Mouse (Mus musculus) thymus, postnatal 10 days (tissue): Measurements from ENCODE around the gene Spef1.

Source experiments
- DNase-seq, 2 experiments: peaks; one replicate each; pipeline ENCODE4 v3.0.0; 2021; ENCODE audit warnings: low spot score in 2 of 2

The Spef1 gene

GRCm38 (mm10) chr2:131206778-131207177 is 19.7 kb upstream of the Spef1 start, which contains the start of gene Ap5s1:
TSS of gene Ap5s1 (plus strand) at chr2:131207078.
- no peak for DNase-seq

DNA sequence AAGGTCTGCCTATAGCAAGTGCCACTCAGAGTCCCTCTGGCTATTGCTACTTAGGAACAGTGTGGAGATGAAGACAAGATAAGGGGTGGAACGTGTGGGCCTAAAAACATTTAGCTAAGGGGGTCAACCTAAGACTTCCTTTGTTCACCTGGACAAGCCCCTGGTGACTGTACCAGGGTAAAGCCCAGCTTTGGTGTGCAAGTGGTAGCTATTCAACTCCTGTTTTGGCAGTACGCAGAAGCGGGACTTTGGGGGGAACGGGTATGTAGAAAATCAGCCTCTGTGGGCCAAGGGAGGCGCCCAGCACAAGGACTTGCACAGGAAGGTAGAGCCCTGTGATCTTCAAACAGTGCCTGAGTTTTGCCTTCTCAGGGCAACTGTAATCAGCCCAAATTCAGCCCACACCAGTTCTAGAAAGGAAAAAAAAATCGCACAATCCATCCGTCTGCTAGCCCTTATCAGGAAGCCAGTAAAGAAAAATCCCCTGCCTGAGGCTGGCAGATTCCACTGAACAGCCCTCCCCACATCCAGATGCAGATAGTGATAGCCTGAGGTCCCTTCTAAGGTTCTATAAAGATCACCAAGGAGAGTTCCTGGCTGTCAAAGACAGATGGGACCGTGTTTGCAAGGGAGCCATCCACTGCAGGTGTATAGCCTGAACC is 18.6 kb upstream of the Spef1 start:
- DNase-seq = no peak

DNA sequence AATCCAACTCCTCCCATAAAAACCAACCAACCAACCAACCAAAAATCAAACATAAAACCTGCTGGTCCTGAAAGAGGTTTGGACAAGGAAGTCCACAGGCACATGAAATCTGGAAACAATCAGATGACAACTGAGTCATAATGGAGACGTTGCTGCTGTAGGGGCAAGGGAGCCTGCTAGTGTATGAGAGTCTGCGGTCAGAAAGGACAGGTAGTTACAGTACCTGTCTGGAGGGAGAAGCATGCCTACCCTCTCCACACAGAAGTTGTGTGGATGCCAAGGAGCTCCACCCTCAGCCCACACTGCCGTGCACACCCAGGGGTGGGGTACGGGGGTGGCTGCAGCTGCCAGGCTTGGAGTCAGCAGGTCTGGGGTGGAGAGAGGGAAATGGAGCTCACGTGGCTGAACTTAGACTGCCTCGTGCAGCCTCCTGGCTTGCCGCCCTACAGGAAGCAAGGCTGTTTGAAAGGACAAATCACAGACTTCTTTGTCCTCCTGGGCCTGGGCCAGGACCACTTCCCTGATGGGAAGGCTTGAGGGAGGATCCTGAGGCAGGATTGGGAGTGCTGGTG is 17.4 kb upstream of the Spef1 start:
- no peak for DNase-seq

DNA sequence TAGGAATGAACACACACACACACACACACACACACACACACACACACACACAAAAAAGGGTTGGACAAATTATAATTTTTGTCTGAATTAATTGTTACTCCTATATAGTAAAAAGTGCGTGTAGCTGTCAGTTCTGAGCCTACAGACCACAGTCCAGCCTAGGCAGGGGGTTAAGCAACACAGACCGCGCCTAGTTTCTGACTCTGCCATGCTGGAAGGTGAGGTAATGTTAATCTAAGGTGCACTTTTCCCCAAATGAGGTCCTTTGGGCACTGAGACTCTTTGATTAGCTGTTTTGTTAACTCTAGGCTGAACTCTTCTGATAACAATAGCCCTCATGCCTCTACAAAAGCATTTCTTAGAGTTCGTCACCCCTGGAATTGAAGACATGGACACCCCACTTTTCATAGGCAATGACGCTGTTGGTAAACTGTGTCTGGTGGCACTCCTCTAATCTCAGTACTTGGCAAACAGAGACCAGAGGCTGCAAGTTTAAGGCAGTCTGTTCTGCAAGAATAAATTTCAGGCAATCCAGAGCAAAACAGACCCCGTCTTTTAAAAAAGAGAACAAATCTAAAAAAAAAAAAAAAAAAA is 16.8 kb upstream of the Spef1 start:
- no peak for DNase-seq

GRCm38 (mm10) chr2:131201262-131201661 is 14.2 kb upstream of the Spef1 start:
- no peak for DNase-seq

GRCm38 (mm10) chr2:131200710-131201109 is 13.6 kb upstream of the Spef1 start:
- DNase-seq = no peak

- DNase-seq = no peak
Measured at GRCm38 (mm10) chr2:131196606-131197316, 9.7 kb upstream of the Spef1 start.

- DNase-seq = no peak
Measured at GRCm38 (mm10) chr2:131191005-131191390, 3.9 kb upstream of the Spef1 start.

DNA sequence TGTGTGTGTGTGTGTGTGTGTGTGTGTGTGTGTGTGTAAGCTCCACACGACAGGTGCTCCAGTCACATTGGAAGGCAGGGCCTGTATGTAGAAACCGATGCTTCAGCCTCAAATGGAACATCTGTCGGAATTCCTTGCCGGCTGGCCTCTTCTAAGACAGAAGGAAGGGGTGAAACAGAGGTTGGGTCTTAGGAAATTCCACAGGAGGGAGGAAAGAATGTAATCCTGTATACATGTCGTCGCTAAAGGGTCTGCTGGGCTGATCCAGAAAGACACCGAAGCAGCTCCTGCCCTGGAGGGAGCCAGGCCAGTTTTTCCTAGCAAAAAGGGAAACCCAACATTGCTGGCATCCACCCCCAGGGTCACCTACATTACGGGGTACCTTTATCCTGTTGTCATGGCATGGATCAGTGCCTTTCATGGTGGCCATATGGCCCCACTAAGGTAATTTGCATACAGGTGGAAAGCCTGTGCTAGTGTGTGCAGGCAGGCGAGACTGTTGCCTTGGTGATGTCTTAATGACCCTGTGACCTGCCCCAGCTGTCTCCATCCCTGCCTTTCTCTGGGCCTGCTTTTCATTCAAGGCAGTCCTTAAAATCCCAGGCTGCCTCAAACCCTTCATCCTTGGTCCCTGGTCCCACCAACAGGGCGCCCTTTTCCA is 3.4 kb upstream of the Spef1 start:
- DNase-seq = no peak

- no peak for DNase-seq
Measured at GRCm38 (mm10) chr2:131189521-131190309, 2.6 kb upstream of the Spef1 start.

DNA sequence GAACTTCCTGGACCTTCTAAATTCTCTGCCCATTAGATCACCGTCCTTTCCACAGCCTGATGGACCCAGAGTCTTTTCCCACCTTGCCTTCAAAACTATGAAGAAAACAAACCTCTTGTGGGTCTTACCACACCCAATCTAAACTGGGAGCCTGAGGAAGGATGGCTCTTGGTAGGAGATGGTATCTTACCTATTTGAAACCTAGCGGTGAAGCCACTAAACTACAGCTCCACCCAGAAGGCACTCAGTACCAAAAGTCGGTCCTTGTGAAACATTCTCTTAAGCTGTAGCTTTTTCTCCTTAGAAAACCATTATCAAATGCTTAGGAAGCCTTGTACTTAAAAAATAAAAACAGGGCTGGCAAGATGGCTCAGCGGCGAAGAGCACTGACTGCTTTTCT is 1.2 kb upstream of the Spef1 start:
- no peak for DNase-seq

- no peak for DNase-seq
Measured at GRCm38 (mm10) chr2:131187602-131187922, 480 bp upstream of the Spef1 start.

DNA sequence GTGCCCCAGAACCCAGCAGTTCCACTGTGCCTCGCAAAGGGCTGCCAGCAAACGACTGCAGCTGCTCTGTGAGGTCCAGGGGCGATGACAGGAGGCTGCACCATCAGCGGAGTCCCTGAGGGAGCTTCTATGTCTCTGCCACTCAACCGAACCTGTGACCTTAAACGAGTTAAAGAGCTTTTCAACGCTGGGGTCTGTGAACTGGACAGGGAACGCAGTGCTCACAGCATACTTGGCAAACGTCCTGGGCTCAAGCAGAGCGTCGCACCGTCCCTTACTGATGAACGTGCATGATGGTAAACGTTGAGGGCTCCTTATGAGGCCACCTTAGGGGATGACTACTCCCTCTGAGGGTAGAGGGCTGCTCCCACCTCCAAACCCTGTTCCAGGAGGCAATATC is 739 bp downstream of the Spef1 start:
- peak in 1 of 2 experiments; percentile 19 for DNase-seq

DNA sequence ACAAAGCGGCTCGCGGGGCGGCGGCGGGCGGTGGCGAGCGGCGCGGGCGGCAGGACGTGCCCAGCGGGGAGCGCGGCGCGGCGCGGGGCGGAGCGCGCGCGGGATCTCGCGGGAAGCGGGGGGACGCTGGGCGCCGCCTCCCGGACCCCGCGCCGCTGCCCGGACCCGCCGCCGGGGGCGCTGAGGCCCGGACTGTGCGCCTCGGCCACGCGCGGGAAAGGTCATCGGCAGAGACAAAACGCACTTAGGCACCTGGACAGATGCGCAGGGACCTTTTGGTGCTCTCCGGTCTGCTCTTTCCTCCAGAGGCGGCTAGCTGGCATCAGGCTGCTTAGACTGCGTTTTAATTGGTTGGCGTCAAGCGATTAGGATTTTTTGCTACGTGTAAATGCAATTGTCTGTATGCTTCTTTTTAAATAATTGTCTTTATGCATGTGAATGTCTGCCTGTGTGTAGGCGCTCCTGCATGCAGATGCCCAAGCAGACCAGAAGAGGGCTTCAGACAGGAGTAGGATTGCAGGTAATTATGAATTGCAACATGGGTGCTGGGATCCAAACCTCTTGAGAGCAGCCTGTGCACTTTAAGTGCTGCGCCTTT is 7.0 kb downstream of the Spef1 start, which contains the start of gene Cenpb:
TSS of gene Cenpb (minus strand) at position 78 of the 598 bp plus-strand sequence.
- DNase-seq = peak; percentile 52 to 72

DNA sequence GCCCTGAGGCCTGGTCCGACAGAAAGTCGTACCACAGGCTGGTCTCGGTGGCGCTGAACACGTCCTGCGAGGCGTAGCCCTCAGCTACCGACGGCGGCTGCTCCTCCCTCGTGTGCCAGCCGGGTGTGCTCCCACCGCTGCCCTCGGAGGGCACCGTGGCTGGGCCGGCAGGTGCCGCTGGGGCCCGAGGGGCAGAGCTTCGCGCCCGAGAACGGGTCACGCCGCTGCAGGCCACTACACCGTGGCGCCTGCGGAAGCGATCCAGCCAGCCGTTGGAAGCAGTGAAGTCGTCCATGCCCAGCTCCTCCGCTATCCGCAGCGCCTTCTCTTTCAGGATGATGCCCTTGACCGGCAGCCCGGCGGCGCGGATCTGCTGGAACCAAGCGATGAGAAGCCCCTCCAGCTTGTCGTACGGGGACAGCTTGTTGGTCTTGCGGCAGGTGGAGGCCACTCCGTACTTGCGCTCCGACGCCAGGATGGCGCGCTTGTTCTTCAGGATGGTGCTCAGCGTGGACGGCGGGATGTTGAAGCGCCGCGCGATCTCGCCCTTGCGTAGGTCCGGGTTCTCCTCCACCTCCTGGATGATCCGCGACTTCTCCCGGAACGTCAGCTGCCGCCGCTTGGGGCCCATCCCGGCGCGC is 7.7 kb downstream of the Spef1 start:
- DNase-seq = peak; percentile 27 to 42

- no peak for DNase-seq
Measured at GRCm38 (mm10) chr2:131178828-131179245, 8.2 kb downstream of the Spef1 start.

DNA sequence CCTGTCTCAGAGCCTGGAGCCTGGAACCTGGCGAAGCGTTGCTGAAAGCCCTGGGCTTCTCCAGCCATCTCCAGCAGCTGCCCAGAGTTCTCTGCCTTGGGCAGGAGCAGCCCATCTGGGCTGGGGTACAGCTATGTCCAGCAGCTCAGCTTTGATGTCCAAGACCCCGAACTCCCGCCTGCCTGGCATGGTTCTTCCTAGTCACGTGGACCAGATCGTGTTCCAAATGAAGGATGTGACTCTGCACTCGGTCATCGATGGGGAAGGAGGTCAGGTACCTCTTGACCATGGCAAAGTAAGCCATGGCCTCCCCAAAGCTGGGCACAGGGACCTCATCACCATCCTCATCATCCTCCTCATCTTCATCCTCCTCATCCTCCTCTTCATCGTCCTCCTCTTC is 9.2 kb downstream of the Spef1 start:
- DNase-seq = no peak

GRCm38 (mm10) chr2:131176491-131176890 is 10.6 kb downstream of the Spef1 start:
- DNase-seq = no peak

GRCm38 (mm10) chr2:131175945-131176309 is 11.2 kb downstream of the Spef1 start:
- no peak for DNase-seq

DNA sequence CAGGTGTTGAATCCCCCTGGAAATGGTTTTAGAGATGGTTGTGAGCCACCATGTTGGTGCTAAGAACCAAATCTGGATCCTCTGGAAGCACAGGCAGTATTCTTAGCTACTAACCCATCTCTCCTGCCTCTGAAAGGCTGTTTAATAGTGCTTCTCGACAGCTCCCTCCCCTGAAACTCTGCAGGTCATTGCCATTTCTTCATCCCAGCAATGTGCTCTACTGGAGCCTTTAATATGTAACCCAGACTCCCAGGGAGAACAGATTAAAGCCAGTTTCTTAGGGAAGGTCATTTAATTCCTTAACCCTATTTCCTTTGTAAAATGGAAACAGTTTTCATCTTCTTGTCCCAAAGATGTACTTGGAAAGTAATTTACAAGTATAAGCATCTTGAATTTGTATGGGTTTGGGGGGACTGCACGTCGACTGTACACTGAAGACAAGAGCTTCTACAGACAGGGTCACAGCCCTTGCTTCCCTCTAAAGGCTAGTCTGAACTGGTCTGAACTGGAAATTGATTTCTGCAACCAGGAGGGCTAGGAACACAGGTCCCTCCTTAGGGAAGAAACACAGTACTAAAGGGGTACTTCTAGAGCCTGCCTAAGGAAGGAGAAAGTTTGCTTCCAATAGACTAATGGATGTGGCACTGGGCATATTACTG is 11.7 kb downstream of the Spef1 start:
- no peak for DNase-seq
